Mouse (Mus musculus) layer of hippocampus, adult 18-20 months (tissue): ENCODE measurements around the gene Lrrc47. TPM values are rescaled to one million over a fixed set of nuclear protein-coding genes. Genes with fewer than 3 reads are reported as not detected.

ENCODE experiments used
- total RNA-seq, 2 experiments: library from RNA; stranded (reverse); gene quantifications; 2 replicates each; pipeline ENCODE4 v1.2.3; 2021

Lrrc47 gene
- total RNA-seq, 2 experiments from 2014 or later = 55.6 to 68.0 TPM

Other genes with a start within 250 kb of the Lrrc47 start
- gene A430005L14Rik, start 54.5 kb upstream of the Lrrc47 start, total RNA-seq = 10 to 100 TPM; 24.6 to 25.5 TPM
- gene Dffb, start 36.6 kb upstream of the Lrrc47 start, total RNA-seq = 10 to 100 TPM; 11.1 to 12.7 TPM
- 10 to 100 TPM; 31.2 to 32.3 TPM for gene Cep104, start 36.5 kb upstream of the Lrrc47 start, total RNA-seq
- gene Smim1, start 14.5 kb downstream of the Lrrc47 start, total RNA-seq = 10 to 100 TPM; 10.3 to 12.5 TPM
- gene Ccdc27, start 30.9 kb downstream of the Lrrc47 start, total RNA-seq = under 1 TPM; 0.59 to 0.66 TPM
- 1 to 10 TPM; 1.9 to 2.5 TPM for gene Trp73, start 128.5 kb downstream of the Lrrc47 start, total RNA-seq
- 10 to 100 TPM; 30.0 to 35.8 TPM for gene Wrap73, start 130.6 kb downstream of the Lrrc47 start, total RNA-seq
- 100 to 1,000 TPM; 196 to 199 TPM for gene Tprgl, start 148.9 kb downstream of the Lrrc47 start, total RNA-seq
- gene Megf6, start 159.0 kb downstream of the Lrrc47 start, total RNA-seq = 1 to 10 TPM; 2.8 to 7.3 TPM